Mouse (Mus musculus) forebrain, embryonic 10.5 days (tissue): ENCODE measurements around the gene Fbxw7. TPM values are rescaled to one million over a fixed set of nuclear protein-coding genes. Genes with fewer than 3 reads are reported as not detected.

Experiments
- DNase-seq: peaks from one replicate; pipeline ENCODE4 v3.0.0-alpha.2; 2017; ENCODE audit warnings: low spot score; ENCODE audit errors: extremely low spot score
- H3K27ac ChIP-seq: fragments of 300-500 bp; sonication (generic); 2 replicates; pipeline ENCODE4 v1.5.1; 2016; ENCODE audit warnings: mild to moderate bottlenecking
- H3K27me3 ChIP-seq: fragments of 300-500 bp; sonication (generic); 2 replicates; pipeline ENCODE4 v1.6.1; 2016; ENCODE audit warnings: mild to moderate bottlenecking; ENCODE audit not compliant: poor library complexity, severe bottlenecking
- H3K36me3 ChIP-seq: fragments of 300-500 bp; sonication (generic); replicated peaks from 2 replicates; pipeline ENCODE4 v1.6.1; 2016; ENCODE audit warnings: mild to moderate bottlenecking, moderate library complexity
- H3K4me1 ChIP-seq: fragments of 300-500 bp; sonication (generic); 2 replicates; pipeline ENCODE4 v1.6.1; 2016
- H3K4me3 ChIP-seq: fragments of 300-500 bp; sonication (generic); 2 replicates; pipeline ENCODE4 v1.5.1; 2016; ENCODE audit warnings: mild to moderate bottlenecking, moderate library complexity
- H3K9me3 ChIP-seq: fragments of 300-500 bp; sonication (generic); 2 replicates; pipeline ENCODE4 v1.6.1; 2016; ENCODE audit warnings: mild to moderate bottlenecking, moderate library complexity
- WGBS: fragments of 180-500 bp; shearing (Covaris S2); methylation state at CpG from one replicate; pipeline ENCODE4 v1.1.7; 2016; 5-methylcytosine and 5-hydroxymethylcytosine counted together
- polyA plus RNA-seq: library from polyadenylated mRNA; unstranded; fragments of >200 nt; fragmentation: Nextera tagmentation; extraction: Ambion mirVana; gene quantifications from 2 replicates; pipeline ENCODE4 v1.2.1, GENCODE M21; 2016

Fbxw7 gene
- polyA plus RNA-seq, 1 experiment from 2014 or later = 11.7 TPM

DNA sequence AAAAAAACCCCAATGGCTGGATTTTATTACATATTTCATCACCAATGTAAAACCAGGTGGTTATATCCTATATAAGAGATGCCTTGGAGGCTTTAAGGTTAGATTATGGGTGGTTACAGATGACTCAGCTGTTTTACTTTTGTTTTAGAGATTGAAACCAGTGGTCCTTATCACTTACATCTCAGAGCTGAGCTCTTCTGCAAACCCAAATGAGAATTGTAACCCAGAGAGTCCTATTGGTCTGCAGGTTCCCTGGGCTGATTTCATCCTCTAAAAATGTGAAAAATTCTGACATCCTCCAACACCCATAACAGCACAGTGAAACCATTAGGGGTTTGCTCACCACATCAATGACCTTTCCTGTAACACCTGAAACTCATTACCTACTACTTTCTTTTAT is 6.2 kb upstream of the Fbxw7 start:
- H3K4me3 ChIP-seq = no peak overlapping the region
- peaks cover 15% of the 10 kb centered on the region for H3K4me1 ChIP-seq
- H3K27me3 ChIP-seq = no peaks in the 10 kb centered on the region
- no peak overlapping the region for H3K27ac ChIP-seq
- no peaks in the 10 kb centered on the region for H3K9me3 ChIP-seq
- no peaks in the 10 kb centered on the region for H3K36me3 ChIP-seq
- no peak for DNase-seq

DNA sequence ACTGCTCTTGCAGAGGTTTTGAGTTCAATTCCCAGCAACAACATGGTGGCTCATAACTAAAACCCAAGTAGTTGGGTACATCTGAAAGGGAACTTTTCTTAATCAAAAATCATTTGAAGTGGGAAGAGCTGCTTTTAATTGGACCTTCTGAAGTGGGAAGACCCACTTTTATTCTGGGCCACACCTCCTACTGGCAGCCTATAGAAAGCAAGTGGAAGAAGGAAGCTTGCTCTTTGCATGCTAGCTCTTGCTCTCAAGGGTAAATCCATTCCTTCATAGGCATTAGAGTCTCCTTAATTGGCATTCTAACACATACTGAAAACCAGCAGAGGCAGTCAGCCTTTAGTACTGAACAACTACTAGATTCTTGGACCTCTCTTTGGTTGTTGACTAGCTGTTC is 4.3 kb upstream of the Fbxw7 start:
- Histone ChIP-seq H3K27ac (no peak overlapping the region), H3K36me3 (no peaks in the 10 kb centered on the region), H3K9me3 (no peaks in the 10 kb centered on the region), H3K4me3 (no peak overlapping the region), H3K27me3 (no peaks in the 10 kb centered on the region), H3K4me1 (peaks cover 24% of the 10 kb centered on the region)
- no peak for DNase-seq

- peak overlapping the region; percentile 98 for H3K4me3 ChIP-seq
- H3K27me3 ChIP-seq = no peaks in the 10 kb centered on the region
- H3K9me3 ChIP-seq = no peaks in the 10 kb centered on the region
- H3K4me1 ChIP-seq = peaks cover 37% of the 10 kb centered on the region
- peak overlapping the region; percentile 94 for H3K27ac ChIP-seq
- under 1% methylated on average over 29 of the region's 29 CpGs for WGBS
- H3K36me3 ChIP-seq = peaks cover 8% of the 10 kb centered on the region; the same call in 1 of the 2 replicates
- DNase-seq = no peak
Observed at GRCm38 (mm10) chr3:84813436-84814156, 1.5 kb upstream of the Fbxw7 start.

DNA sequence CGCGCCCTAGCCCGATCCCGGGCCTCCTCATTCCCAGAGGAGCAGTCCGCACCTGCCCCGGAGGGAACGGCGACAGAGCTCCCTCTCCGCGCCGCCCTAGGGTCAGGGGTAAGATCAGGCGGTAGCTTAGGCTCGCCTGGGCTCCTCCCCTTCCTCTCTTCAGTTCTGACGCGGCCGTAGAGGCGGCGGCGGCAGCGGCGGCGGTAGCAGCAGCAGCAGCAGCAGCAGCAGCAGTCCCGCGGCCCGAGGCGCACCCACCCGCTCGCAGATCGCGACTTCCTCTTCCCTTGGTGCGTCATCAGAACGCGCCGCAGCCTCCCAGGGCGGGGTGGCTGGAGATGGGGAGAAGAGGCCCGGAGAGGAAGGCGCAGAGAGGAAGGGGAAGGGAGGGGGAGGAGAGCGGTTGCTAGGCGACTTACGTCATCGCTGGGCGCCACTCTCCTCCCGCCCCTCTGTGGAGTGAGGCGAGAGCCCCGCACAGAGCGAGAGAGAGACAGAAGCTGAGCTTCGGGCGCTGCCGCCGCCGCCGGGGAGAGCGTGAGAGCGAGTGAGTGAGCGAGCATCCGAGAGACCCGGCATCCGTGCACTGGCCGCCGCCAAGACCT is 809 bp upstream of the Fbxw7 start:
- under 1% methylated on average over 54 of the region's 60 CpGs for WGBS

GRCm38 (mm10) chr3:84815461-84815860 is 393 bp downstream of the Fbxw7 start:
- H3K36me3 ChIP-seq = peaks cover 21% of the 10 kb centered on the region
- peaks cover 39% of the 10 kb centered on the region for H3K4me1 ChIP-seq
- no peaks in the 10 kb centered on the region for H3K27me3 ChIP-seq
- no peaks in the 10 kb centered on the region for H3K9me3 ChIP-seq
- H3K27ac ChIP-seq = peak overlapping the region; percentile 94
- peak overlapping the region; percentile 98 for H3K4me3 ChIP-seq
- DNase-seq = peak; percentile 33
- 1% methylated on average over 29 of the region's 29 CpGs for WGBS

More for the DNA sequence above, 809 bp upstream of the Fbxw7 start:
- Histone ChIP-seq H3K9me3 (no peaks in the 10 kb centered on the region), H3K36me3 (peaks cover 14% of the 10 kb centered on the region), H3K27me3 (no peaks in the 10 kb centered on the region), H3K27ac (peak overlapping the region; percentile 94), H3K4me1 (peaks cover 37% of the 10 kb centered on the region), H3K4me3 (peak overlapping the region; percentile 98)
- peak; percentile 100 for DNase-seq

DNA sequence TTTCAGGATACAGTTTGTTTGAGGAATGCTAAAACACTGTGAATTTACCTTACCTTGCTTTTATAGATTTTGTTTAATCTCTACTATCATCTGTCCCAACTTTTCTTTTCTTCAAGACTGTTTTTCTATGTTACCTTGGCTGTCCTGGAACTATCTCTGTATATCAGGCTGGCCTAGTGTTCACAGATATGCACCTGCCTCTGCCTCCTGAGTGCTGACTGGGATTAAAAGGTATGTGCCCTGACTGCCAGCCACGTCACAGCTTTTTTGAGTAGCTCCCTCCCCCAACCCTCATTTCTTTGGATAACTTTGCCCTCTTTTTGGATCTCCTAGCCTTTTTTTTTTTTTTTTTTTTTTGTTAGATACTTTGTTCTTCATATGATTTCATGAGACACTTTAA is 1.9 kb downstream of the Fbxw7 start:
- Histone ChIP-seq H3K36me3 (peaks cover 21% of the 10 kb centered on the region), H3K27me3 (no peaks in the 10 kb centered on the region), H3K27ac (no peak overlapping the region), H3K4me1 (peaks cover 43% of the 10 kb centered on the region), H3K9me3 (no peaks in the 10 kb centered on the region), H3K4me3 (no peak overlapping the region)
- WGBS = 71% methylated on average over 1 of the region's 1 CpGs
- DNase-seq = no peak

DNA sequence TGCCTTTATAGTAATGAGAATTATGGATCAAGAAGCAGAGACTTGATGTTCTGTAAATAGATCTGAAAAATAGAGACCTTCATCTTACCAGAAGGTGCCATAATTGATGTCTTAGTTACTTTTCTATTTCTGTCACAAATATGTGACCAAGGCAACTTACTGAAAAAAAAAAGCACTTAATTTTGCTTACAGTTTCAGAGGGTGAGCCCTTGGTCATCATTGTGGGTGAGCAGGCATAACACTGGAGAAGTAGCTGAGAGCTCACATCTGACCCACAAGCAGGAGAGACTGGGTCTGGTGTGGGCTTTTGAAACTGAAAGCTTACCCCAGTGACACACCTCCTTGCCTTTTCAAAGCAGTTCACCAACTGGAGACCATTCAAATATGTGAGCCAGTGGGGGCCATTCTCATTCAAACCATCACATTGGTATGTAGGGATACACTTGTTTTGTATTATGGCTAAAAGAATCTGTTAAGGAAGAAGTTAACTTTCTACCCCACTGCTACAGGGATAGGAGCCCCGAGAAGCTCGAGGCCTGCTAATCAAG is 5.7 kb downstream of the Fbxw7 start:
- Histone ChIP-seq H3K36me3 (peaks cover 21% of the 10 kb centered on the region), H3K4me1 (peaks cover 20% of the 10 kb centered on the region), H3K27ac (no peak overlapping the region), H3K9me3 (no peaks in the 10 kb centered on the region), H3K27me3 (no peaks in the 10 kb centered on the region), H3K4me3 (no peak overlapping the region)
- 64% methylated on average over 2 of the region's 2 CpGs for WGBS
- DNase-seq = no peak

GRCm38 (mm10) chr3:84825990-84826389 is 10.9 kb downstream of the Fbxw7 start:
- no peak for DNase-seq
- WGBS = 78% methylated on average over 5 of the region's 5 CpGs
- Histone ChIP-seq H3K4me1 (peaks cover 6% of the 10 kb centered on the region; the same call in 1 of the 2 replicates), H3K36me3 (no peaks in the 10 kb centered on the region; the same call in 1 of the 2 replicates), H3K4me3 (no peak overlapping the region), H3K27ac (no peak overlapping the region), H3K27me3 (no peaks in the 10 kb centered on the region), H3K9me3 (no peaks in the 10 kb centered on the region)

GRCm38 (mm10) chr3:84826405-84826804 is 11.3 kb downstream of the Fbxw7 start:
- WGBS = 97% methylated on average over 3 of the region's 3 CpGs
- no peaks in the 10 kb centered on the region; the same call in 1 of the 2 replicates for H3K36me3 ChIP-seq
- H3K4me1 ChIP-seq = peaks cover 6% of the 10 kb centered on the region; the same call in 1 of the 2 replicates
- H3K9me3 ChIP-seq = no peaks in the 10 kb centered on the region
- no peak for DNase-seq
- no peak overlapping the region for H3K4me3 ChIP-seq
- H3K27ac ChIP-seq = no peak overlapping the region
- H3K27me3 ChIP-seq = no peaks in the 10 kb centered on the region

DNA sequence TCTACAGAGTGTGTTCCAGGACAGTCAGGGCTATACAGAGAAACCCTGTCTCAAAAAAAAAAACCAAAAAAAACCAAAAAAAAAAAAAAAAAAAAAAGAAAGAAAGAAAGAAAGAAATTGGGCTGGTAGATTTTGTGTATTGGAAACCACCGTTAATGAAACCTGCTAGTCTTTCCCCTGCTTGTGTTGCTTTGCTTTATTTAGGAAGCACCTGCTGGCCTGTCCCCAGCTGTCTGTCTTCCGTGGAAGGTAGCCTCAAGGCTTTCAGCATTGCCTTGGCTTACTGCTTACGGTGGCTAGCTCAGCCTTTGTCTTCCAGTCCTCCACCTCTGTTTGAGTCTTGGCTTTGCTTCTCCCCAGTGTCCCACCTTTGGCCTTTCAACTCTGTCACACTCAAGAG is 11.9 kb downstream of the Fbxw7 start:
- Histone ChIP-seq H3K9me3 (no peaks in the 10 kb centered on the region), H3K27ac (no peak overlapping the region), H3K36me3 (no peaks in the 10 kb centered on the region; the same call in 1 of the 2 replicates), H3K4me3 (no peak overlapping the region), H3K27me3 (no peaks in the 10 kb centered on the region), H3K4me1 (peaks cover 6% of the 10 kb centered on the region; the same call in 1 of the 2 replicates)
- 69% methylated on average over 3 of the region's 3 CpGs for WGBS
- DNase-seq = no peak

GRCm38 (mm10) chr3:84827617-84828016 is 12.5 kb downstream of the Fbxw7 start:
- H3K4me3 ChIP-seq = no peak overlapping the region
- no peak overlapping the region for H3K27ac ChIP-seq
- H3K4me1 ChIP-seq = peaks cover 6% of the 10 kb centered on the region; the same call in 1 of the 2 replicates
- H3K27me3 ChIP-seq = no peaks in the 10 kb centered on the region
- no peaks in the 10 kb centered on the region for H3K9me3 ChIP-seq
- no peaks in the 10 kb centered on the region; the same call in 1 of the 2 replicates for H3K36me3 ChIP-seq
- WGBS = 93% methylated on average over 4 of the region's 4 CpGs
- no peak for DNase-seq

GRCm38 (mm10) chr3:84829366-84829765 is 14.3 kb downstream of the Fbxw7 start:
- no peak overlapping the region for H3K4me3 ChIP-seq
- 86% methylated on average over 1 of the region's 1 CpGs for WGBS
- peaks cover 6% of the 10 kb centered on the region; the same call in 1 of the 2 replicates for H3K4me1 ChIP-seq
- H3K27ac ChIP-seq = no peak overlapping the region
- H3K27me3 ChIP-seq = no peaks in the 10 kb centered on the region
- no peaks in the 10 kb centered on the region for H3K36me3 ChIP-seq
- no peaks in the 10 kb centered on the region for H3K9me3 ChIP-seq
- DNase-seq = no peak

DNA sequence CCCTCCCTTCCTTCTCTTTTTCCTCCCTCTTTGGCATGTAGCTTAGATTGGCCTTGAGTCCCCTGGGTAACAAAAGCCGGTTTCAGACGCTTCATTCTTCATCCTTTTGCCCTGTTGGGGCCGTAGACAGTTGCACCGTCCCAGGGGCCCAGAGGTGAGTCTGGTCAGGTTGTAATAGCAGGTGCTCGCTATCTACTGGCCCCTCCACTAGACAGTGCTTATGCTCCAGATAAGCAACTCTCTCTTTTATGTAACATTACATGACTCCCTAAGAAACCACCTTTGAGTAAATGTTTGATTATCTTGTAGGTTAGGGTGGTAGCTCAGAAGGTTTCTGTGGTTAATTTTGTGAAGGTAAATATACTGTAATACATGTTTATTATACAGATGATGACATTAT is 21.0 kb downstream of the Fbxw7 start:
- DNase-seq = no peak
- WGBS = 88% methylated on average over 5 of the region's 5 CpGs
- Histone ChIP-seq H3K27me3 (no peaks in the 10 kb centered on the region), H3K4me3 (no peak overlapping the region), H3K4me1 (no peaks in the 10 kb centered on the region), H3K9me3 (no peaks in the 10 kb centered on the region), H3K36me3 (peaks cover 2% of the 10 kb centered on the region; the same call in 1 of the 2 replicates), H3K27ac (no peak overlapping the region)
